Mouse (Mus musculus) liver, adult 2 months (tissue): ENCODE results near the gene Vars.

Experiments used
- CTCF ChIP-seq: fragments of 200-500 bp; IDR thresholded peaks from 2 replicates; pipeline ENCODE4 v1.5.1; 2011; ENCODE audit warnings: low read depth, low read length, control low read depth
- POLR2A ChIP-seq: fragments of 200-500 bp; IDR thresholded peaks from 2 replicates; pipeline ENCODE4 v1.6.1; 2011; ENCODE audit warnings: low read length, control low read depth; ENCODE audit not compliant: insufficient read depth; ENCODE audit errors: extremely low read depth

DNA sequence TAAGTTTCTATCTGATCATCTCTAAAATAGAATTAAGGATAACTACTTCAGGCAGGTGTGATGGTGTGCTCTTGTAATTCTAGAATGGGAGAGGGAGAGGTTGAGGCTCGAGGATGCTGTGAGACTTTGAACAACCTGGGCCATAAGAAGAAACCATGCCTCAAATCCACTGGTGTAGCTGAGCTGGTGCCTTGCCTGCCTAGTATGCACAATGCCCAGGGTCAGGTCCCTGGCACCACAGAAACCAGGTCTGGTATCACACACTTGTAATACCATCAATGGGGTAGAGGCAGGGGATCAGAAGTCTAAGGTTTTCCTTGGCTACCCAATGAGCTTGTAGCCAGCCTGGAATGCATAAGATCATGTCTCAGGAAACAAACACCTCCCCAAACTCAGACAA, 37.9 kb upstream of the Vars start:
- TF ChIP-seq POLR2A (no peak), CTCF (no peak)
